In genomic region chr2:180779226-180780104, GRCm38 (mm10) we compare ENCODE assay signal across 9 mouse cellular contexts. TPM values are rescaled to one million over a fixed set of nuclear protein-coding genes. Genes with fewer than 3 reads are reported as not detected.
DNase-seq lines count a peak whose midpoint lies in the region; ATAC-seq and TF ChIP-seq lines count a peak whose summit lies in the region.
"Had no signal": no experiment of that assay in that cellular context is flagged by ENCODE, and none has a peak within 500 bp of the region (broad histone marks: within the 10 kb centered on the region; RNA-seq: fewer than 3 reads in every experiment).

No protein-coding gene starts in this region.

- no peak overlapping the region for H3K9ac ChIP-seq in ES-E14 (ENCODE audit: insufficient read depth, low read depth, low read length, poor library complexity, severe bottlenecking)
- H3K9ac ChIP-seq in kidney, embryonic 15.5 days = no peak overlapping the region
- no peak overlapping the region for H3K9ac ChIP-seq in liver, embryonic 14.5 days (replicated peaks)
- no peak overlapping the region for H3K9ac ChIP-seq in neural tube, embryonic 13.5 days

- no peak overlapping the region for H3K4me2 ChIP-seq in kidney, embryonic 15.5 days
- H3K4me2 ChIP-seq in liver, embryonic 14.5 days (ENCODE audit: low read depth) = no peak overlapping the region
- H3K4me2 ChIP-seq in neural tube, embryonic 13.5 days = no peak overlapping the region

- no peaks in the 10 kb centered on the region for H3K9me3 ChIP-seq in ES-E14 (ENCODE audit: control insufficient read depth, insufficient read depth, low read depth, low read length)
- H3K9me3 ChIP-seq in kidney, embryonic 15.5 days (replicated peaks) = no peaks in the 10 kb centered on the region
- H3K9me3 ChIP-seq in liver, embryonic 14.5 days (ENCODE audit: control insufficient read depth, low read length) = no peaks in the 10 kb centered on the region
- no peaks in the 10 kb centered on the region for H3K9me3 ChIP-seq in neural tube, embryonic 13.5 days

- DNase-seq in 416B (ENCODE audit: low read depth) = peak; percentile 72
- DNase-seq in ES-E14 (ENCODE audit: low read depth, low spot score) = no peak
- DNase-seq in cerebellum, adult 9-10 months = peak; percentile 61
- DNase-seq in forelimb bud, embryonic 11.5 days (ENCODE audit: low read depth, low spot score) = peak; percentile 46
- DNase-seq in liver, embryonic 14.5 days (ENCODE audit: low read depth in 3 of 3, low spot score in 3 of 3) = peak in 1 of 3 experiments; percentile 33
- peak; percentile 3 to 62 for DNase-seq in thymus, postnatal 10 days (ENCODE audit: low spot score in 2 of 2)

- TF ChIP-seq CTCF in liver, embryonic 14.5 days (IDR thresholded peaks at IDR 0.05; ENCODE audit: low read depth) = peak; percentile 99

- H3K27ac ChIP-seq in ES-E14 (ENCODE audit: insufficient read depth, low read depth, low read length, poor library complexity, severe bottlenecking) = no peak overlapping the region
- H3K27ac ChIP-seq in kidney, embryonic 15.5 days = no peak overlapping the region
- H3K27ac ChIP-seq in liver, embryonic 14.5 days = no peak overlapping the region
- H3K27ac ChIP-seq in neural tube, embryonic 13.5 days (replicated peaks) = no peak overlapping the region

- no peak overlapping the region for H3K4me3 ChIP-seq in ES-E14 (ENCODE audit: insufficient read depth in 1 of 2, low read depth in 1 of 2, low read length in 2 of 2, poor library complexity in 1 of 2, severe bottlenecking in 1 of 2)
- no peak overlapping the region for H3K4me3 ChIP-seq in kidney, embryonic 15.5 days (replicated peaks)
- H3K4me3 ChIP-seq in liver, embryonic 14.5 days (ENCODE audit: insufficient read depth in 1 of 2, low read depth in 2 of 2, low read length in 2 of 2) = no peak overlapping the region
- no peak overlapping the region for H3K4me3 ChIP-seq in neural tube, embryonic 13.5 days

- TF ChIP-seq EP300 in liver, embryonic 14.5 days (IDR thresholded peaks at IDR 0.05; ENCODE audit: low read depth) = no peak

- H3K4me1 ChIP-seq in ES-E14 (ENCODE audit: control insufficient read depth in 2 of 2, insufficient read depth in 2 of 2, low read length in 2 of 2, poor library complexity in 1 of 2) = peaks cover 0 to 6% of the 10 kb centered on the region in 2 experiments; a peak in 1 of 4 replicates
- peaks cover 11% of the 10 kb centered on the region for H3K4me1 ChIP-seq in kidney, embryonic 15.5 days
- H3K4me1 ChIP-seq in liver, embryonic 14.5 days (replicated peaks; ENCODE audit: control insufficient read depth in 2 of 2, insufficient read depth in 2 of 2, low read length in 1 of 2) = no peaks in the 10 kb centered on the region
- H3K4me1 ChIP-seq in neural tube, embryonic 13.5 days (replicated peaks) = peaks cover 13% of the 10 kb centered on the region

- WGBS in kidney, embryonic 15.5 days = 22% methylated on average over 12 of the region's 12 CpGs
- 19% methylated on average over 12 of the region's 12 CpGs for WGBS in liver, embryonic 14.5 days (ENCODE audit: insufficient replicate concordance)
- 24% methylated on average over 12 of the region's 12 CpGs for WGBS in neural tube, embryonic 13.5 days

- ATAC-seq in kidney, embryonic 15.5 days (replicated peaks; ENCODE audit: low FRiP score) = 0 out of 2 replicates have a peak, but pooled peaks have one; percentile 22
- ATAC-seq in liver, embryonic 14.5 days (ENCODE audit: insufficient read depth) = no peak
- ATAC-seq in neural tube, embryonic 13.5 days (ENCODE audit: low read depth) = peak; percentile 36; the same call in 1 of the 2 replicates

- in situ Hi-C loops in ES-E14 (cut with MboI; ENCODE audit: low sequenced_read_pairs in 2 of 2, unreplicated experiment in 2 of 2) = loop anchor here (5.0 to 25.0 kb wide), 2 partner anchors 197 to 217 kb away; partner anchors contain the start of gene Mrgbp (in 1 of the 2)

- peaks cover 78% of the 10 kb centered on the region for H3K27me3 ChIP-seq in kidney, embryonic 15.5 days
- H3K27me3 ChIP-seq in liver, embryonic 14.5 days (ENCODE audit: control insufficient read depth, insufficient read depth, low read length) = peaks cover 32% of the 10 kb centered on the region
- peaks cover 71% of the 10 kb centered on the region for H3K27me3 ChIP-seq in neural tube, embryonic 13.5 days

- no peaks in the 10 kb centered on the region for H3K36me3 ChIP-seq in ES-E14 (ENCODE audit: control insufficient read depth, insufficient read depth, low read length, poor library complexity, severe bottlenecking)
- no peaks in the 10 kb centered on the region for H3K36me3 ChIP-seq in kidney, embryonic 15.5 days
- H3K36me3 ChIP-seq in liver, embryonic 14.5 days (replicated peaks; ENCODE audit: control insufficient read depth, insufficient read depth, low read depth) = no peaks in the 10 kb centered on the region
- H3K36me3 ChIP-seq in neural tube, embryonic 13.5 days = no peaks in the 10 kb centered on the region

TF ChIP-seq in ES-E14, 5 proteins besides CTCF, POLR2A, EP300 and RAD21:
- peak; percentile 81; the same call in 1 of the 2 replicates for TF ChIP-seq ZC3H11A (IDR thresholded peaks at IDR 0.05; ENCODE audit: borderline replicate concordance, low read depth, low read length)
- no peak for TF ChIP-seq CHD2 (IDR thresholded peaks at IDR 0.05; ENCODE audit: low read depth, low read length)
- no peak for TF ChIP-seq HCFC1 (IDR thresholded peaks at IDR 0.05; ENCODE audit: borderline replicate concordance, insufficient read depth, low read length)
- TF ChIP-seq MAFK (IDR thresholded peaks at IDR 0.05; ENCODE audit: insufficient read depth, low read depth, low read length) = no peak
- TF ChIP-seq ZNF384 (IDR thresholded peaks at IDR 0.05; ENCODE audit: low read depth, low read length) = no peak
TF ChIP-seq in ES-E14: peak in this region for 1.

RNA-seq across cellular contexts. Expression of gene Bhlhe23, which starts 2.8 kb away (rescaled TPM):
- 0.11 and 0.18 TPM in 2 replicates for total RNA-seq in ES-E14 (2012; rRNA removed)
- polyA plus RNA-seq in kidney, embryonic 15.5 days (2015; fragmentation: Nextera tagmentation; extraction: Ambion mirVana) = not detected in 2 replicates
- not detected in 2 replicates for polyA plus RNA-seq in liver, embryonic 14.5 days (2012; rRNA removed)
- not detected in 2 replicates for polyA plus RNA-seq in liver, embryonic 14.5 days (2014; fragmentation: Nextera tagmentation; extraction: Ambion mirVana)
- 4.2 and 4.3 TPM in 2 replicates for polyA plus RNA-seq in neural tube, embryonic 13.5 days (2015; fragmentation: Nextera tagmentation; extraction: Ambion mirVana)
- total RNA-seq: gastrocnemius, postnatal 4 days had no signal

RNA-seq across cellular contexts. Expression of gene Slc17a9, which starts 54.4 kb away (rescaled TPM):
- total RNA-seq in ES-E14 (2012; rRNA removed) = 12.0 and 28.1 TPM in 2 replicates
- polyA plus RNA-seq in kidney, embryonic 15.5 days (2015; fragmentation: Nextera tagmentation; extraction: Ambion mirVana) = 0.58 and 1.6 TPM in 2 replicates
- 7.7 and 10.5 TPM in 2 replicates for polyA plus RNA-seq in liver, embryonic 14.5 days (2012; rRNA removed)
- 5.6 and 6.8 TPM in 2 replicates for polyA plus RNA-seq in liver, embryonic 14.5 days (2014; fragmentation: Nextera tagmentation; extraction: Ambion mirVana)
- 0.21 and 0.35 TPM in 2 replicates for polyA plus RNA-seq in neural tube, embryonic 13.5 days (2015; fragmentation: Nextera tagmentation; extraction: Ambion mirVana)
